Mouse (Mus musculus) midbrain, embryonic 10.5 days (tissue): ENCODE results near the gene Xcr1. TPM values are rescaled to one million over a fixed set of nuclear protein-coding genes. Genes with fewer than 3 reads are reported as not detected.

Source experiments
- DNase-seq: peaks from one replicate; pipeline ENCODE4 v3.0.0-alpha.2; 2017; ENCODE audit warnings: low spot score
- H3K27ac ChIP-seq: fragments of 300-500 bp; sonication (generic); replicated peaks from 2 replicates; pipeline ENCODE4 v1.5.1; 2016; ENCODE audit warnings: mild to moderate bottlenecking
- H3K27me3 ChIP-seq: fragments of 300-500 bp; sonication (generic); 2 replicates; pipeline ENCODE4 v1.6.1; 2016; ENCODE audit warnings: low read depth, mild to moderate bottlenecking; ENCODE audit not compliant: poor library complexity, severe bottlenecking
- H3K36me3 ChIP-seq: fragments of 300-500 bp; sonication (generic); 2 replicates; pipeline ENCODE4 v1.6.1; 2016; ENCODE audit warnings: mild to moderate bottlenecking, moderate library complexity
- H3K4me1 ChIP-seq: fragments of 300-500 bp; sonication (generic); 2 replicates; pipeline ENCODE4 v1.6.1; 2016
- H3K4me3 ChIP-seq: fragments of 300-500 bp; sonication (generic); 2 replicates; pipeline ENCODE4 v1.5.1; 2016; ENCODE audit warnings: mild to moderate bottlenecking, moderate library complexity
- H3K9me3 ChIP-seq: fragments of 300-500 bp; sonication (generic); replicated peaks from 2 replicates; pipeline ENCODE4 v1.6.1; 2016; ENCODE audit warnings: mild to moderate bottlenecking
- WGBS: fragments of 180-500 bp; shearing (Covaris S2); methylation state at CpG from one replicate; pipeline ENCODE4 v1.1.7; 2016; 5-methylcytosine and 5-hydroxymethylcytosine counted together
- polyA plus RNA-seq: library from polyadenylated mRNA; unstranded; fragments of >200 nt; fragmentation: Nextera tagmentation; extraction: Ambion mirVana; gene quantifications from 2 replicates; pipeline ENCODE4 v1.2.1, GENCODE M21; 2016

Gene Xcr1
- 0.02 TPM in 1 of 2 replicates, not detected in the other for polyA plus RNA-seq

DNA sequence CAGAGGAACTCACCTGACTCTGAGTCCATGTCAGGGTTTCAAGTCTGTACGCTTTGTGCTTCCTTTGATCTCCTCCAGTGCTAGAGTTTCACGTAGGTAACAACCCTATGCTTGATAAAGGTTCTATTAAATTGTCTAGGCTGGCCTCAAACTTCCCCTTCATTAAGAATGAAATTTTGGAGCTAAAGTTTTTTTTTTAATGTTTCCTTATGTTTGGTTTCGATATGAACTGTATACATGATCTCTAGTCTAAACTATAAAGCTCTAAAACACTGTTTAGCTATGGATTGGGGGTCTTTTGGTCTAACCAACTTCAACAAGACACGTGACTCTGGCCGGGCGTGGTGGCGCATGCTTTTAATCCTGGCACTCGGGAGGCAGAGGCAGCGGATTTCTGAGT is at the start of gene Xcr1:
Gene Xcr1, minus strand, starts transcription at position 101 of the 400 bp plus-strand sequence.
- Histone ChIP-seq H3K27me3 (no peaks in the 10 kb centered on the region), H3K9me3 (no peaks in the 10 kb centered on the region), H3K27ac (no peak within 1 kb of the TSS), H3K36me3 (no peaks in the 10 kb centered on the region), H3K4me1 (no peaks in the 10 kb centered on the region), H3K4me3 (no peak within 1 kb of the TSS)
- no peak for DNase-seq
- 91% methylated on average over 9 of the region's 9 CpGs for WGBS

DNA sequence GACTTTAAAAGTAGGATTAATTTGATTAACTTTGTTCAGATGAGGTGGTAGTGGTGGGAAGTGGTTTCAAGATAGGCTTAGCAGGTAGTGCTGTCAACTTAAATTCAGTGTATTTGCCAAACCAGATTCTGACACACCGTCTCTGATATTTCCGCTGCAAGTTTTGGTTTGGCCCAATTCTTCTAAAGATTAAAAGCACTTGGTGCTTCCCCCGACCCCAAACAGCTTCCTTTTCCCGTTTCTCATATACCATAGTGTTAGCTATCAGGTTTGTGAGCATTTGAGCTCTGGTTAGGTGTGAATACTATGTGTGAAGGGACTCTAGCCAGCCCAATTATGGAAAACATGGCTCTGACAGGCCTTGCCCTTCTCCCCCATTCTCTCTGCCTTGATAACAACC is 10.2 kb upstream of the Xcr1 start:
- DNase-seq: no peak
- Histone ChIP-seq H3K4me1 (no peaks in the 10 kb centered on the region), H3K4me3 (no peak overlapping the region), H3K9me3 (no peaks in the 10 kb centered on the region), H3K27me3 (no peaks in the 10 kb centered on the region), H3K36me3 (no peaks in the 10 kb centered on the region), H3K27ac (no peak overlapping the region)
- 78% methylated on average over 4 of the region's 4 CpGs for WGBS

DNA sequence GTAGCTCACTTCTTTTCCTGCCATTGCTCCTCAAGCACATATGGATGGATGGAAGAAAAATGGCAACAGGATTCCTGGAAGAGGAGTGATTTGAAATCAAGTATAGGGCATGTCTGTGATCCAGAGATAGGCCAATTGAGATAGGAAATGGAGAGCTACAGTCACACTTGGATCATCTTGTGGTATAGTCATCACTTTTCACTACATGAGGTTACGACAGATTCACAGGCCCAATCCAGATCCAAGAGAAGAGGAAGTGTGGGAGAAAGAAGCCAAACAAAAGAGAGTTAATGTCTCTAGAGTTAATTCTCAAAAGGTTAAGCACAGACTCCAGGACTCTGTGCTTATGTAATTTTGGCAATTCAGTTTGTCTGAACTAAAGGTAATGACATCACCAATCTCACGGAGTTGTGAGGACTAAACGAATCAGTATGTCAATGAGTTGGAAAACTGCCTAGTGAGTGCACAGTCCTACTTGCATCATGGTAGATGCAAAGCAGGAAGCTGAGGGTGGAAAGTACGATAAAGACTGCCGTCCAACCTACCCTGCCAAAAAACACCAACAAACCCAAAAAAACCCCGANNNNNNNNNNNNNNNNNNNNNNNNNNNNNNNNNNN is 7.4 kb upstream of the Xcr1 start:
- 57% methylated on average over 6 of the region's 6 CpGs for WGBS
- no peak for DNase-seq

DNA sequence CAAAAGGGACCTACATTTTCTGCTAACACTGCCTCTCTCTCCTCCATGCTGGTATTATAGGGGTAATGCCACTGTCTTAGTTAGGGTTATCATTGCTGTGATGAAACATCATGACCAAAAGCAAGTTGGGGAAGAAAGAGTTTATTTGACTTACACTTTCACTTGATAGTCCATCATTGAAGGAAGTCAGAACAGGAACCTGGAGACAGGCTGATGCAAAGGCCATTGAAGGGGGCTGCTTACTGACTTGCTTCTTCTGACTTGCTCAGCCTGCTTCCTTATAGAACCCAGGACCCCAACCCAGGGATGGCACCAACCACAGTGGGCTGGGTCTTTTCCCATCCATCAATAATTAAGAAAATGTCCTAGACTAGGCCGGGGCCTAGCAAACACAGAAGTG is 1.8 kb upstream of the Xcr1 start:
- H3K9me3 ChIP-seq: no peaks in the 10 kb centered on the region
- H3K27ac ChIP-seq: no peak overlapping the region
- H3K36me3 ChIP-seq: no peaks in the 10 kb centered on the region
- no peaks in the 10 kb centered on the region for H3K27me3 ChIP-seq
- no peaks in the 10 kb centered on the region for H3K4me1 ChIP-seq
- no peak for DNase-seq
- 86% methylated on average over 1 of the region's 1 CpGs for WGBS
- H3K4me3 ChIP-seq: no peak overlapping the region

More for the DNA sequence above, 7.4 kb upstream of the Xcr1 start:
- Histone ChIP-seq H3K9me3 (no peaks in the 10 kb centered on the region), H3K27ac (no peak overlapping the region), H3K4me3 (no peak overlapping the region), H3K4me1 (no peaks in the 10 kb centered on the region), H3K36me3 (no peaks in the 10 kb centered on the region), H3K27me3 (no peaks in the 10 kb centered on the region)

DNA sequence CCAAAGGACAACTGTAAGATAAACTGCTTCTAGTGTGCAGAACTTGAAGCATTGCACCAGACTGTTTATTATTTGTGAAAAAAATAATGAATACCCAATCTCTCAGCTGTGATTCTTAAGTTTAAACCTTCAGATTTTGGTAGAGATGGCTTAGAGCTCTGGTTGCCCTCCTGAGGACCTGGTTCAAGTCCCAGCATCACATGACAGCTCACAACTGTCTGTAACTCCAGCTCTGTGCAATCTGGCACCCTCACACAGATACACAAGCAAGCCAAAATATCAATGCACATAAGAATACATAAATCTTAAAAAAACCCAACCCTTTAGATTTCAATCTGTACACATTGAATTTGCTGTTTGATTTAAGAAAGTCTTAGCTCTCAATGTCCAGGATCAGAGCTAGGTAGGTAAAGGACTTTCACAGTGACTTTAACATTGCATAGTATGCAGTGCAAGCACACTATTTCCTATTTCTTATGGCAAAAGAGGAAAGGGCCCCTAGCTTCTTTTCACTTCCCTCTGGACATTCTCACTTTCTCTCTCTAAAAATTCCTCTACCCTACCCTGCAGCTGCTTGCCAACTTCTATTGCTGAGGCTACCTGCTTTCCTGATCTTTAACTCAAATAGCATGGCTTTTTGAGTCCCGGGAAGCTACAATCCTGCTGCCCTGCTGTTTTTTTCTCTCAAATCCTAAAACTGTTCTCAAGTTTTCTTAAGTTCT is 1.2 kb upstream of the Xcr1 start:
- no peaks in the 10 kb centered on the region for H3K36me3 ChIP-seq
- 88% methylated on average over 1 of the region's 1 CpGs for WGBS
- no peak overlapping the region for H3K27ac ChIP-seq
- no peak for DNase-seq
- H3K4me3 ChIP-seq: no peak overlapping the region
- no peaks in the 10 kb centered on the region for H3K27me3 ChIP-seq
- H3K9me3 ChIP-seq: no peaks in the 10 kb centered on the region
- no peaks in the 10 kb centered on the region for H3K4me1 ChIP-seq

DNA sequence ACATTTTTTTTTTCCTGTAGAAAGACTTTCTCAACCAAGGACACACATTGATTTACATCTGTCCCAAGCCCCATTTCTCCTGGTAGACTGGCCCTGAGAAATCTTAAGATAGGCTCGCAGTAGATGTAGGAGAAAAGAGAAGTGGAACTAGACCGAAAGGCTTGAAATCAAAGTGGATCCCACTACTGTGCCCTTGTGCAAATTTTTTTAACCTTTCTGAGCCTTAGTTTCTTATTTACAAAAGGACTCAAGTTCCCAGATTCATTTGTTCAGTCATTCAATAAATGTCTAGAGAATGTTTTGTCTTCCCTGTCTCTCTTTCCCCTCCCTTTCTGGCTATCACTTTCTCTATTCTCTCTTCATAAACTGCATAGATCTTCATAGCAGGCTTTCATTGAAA is 5.0 kb downstream of the Xcr1 start:
- 95% methylated on average over 2 of the region's 2 CpGs for WGBS
- no peak for DNase-seq
- Histone ChIP-seq H3K27ac (no peak overlapping the region), H3K9me3 (no peaks in the 10 kb centered on the region), H3K4me1 (peaks cover 4% of the 10 kb centered on the region), H3K36me3 (no peaks in the 10 kb centered on the region), H3K27me3 (no peaks in the 10 kb centered on the region), H3K4me3 (no peak overlapping the region)

DNA sequence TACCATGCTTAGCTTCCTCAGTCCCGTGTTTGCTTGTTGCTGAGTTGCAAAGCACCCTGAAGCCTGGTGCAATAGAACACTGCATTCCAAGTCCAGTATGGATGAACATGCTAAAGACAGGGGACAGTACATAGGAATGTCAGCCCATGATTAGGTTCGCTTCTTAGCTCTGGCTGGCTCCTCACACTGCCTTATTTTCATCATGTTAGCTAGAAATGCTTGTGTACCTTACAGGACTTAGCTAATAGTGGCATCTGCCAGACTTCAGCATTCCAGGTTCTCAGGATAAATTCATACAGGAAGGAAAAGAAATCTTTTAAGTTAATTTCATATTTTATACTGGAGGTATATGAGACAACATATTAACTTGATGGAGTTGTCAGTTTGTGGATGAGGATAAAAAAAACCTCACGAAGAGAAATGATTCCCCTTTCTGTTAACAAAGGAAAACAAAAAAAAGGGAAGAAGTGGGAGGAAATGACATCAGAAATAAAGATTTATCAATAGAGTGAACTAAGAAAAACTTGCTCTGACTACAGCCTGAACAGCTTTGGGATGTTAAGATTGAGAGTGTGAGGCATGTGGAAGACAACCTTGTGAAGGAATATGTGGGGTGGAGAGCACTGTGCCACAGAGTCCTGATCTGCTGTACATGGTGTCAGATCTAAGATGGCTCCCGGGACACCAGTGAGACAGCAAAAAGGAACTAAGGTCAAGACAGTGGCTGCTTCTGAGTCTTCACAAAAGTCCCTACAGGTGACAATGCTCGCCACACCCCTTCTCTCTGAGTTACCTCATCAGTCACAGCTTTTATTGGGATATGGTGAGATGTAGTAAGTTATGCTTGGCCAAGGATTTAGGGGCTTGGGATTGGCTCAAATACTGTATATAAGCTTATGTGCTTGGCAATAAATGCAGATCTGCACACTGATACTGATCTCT is 9.1 kb downstream of the Xcr1 start:
- Histone ChIP-seq H3K36me3 (no peaks in the 10 kb centered on the region), H3K27me3 (no peaks in the 10 kb centered on the region), H3K9me3 (no peaks in the 10 kb centered on the region), H3K27ac (peak overlapping the region; percentile 78), H3K4me1 (peaks cover 21% of the 10 kb centered on the region), H3K4me3 (peak overlapping the region; percentile 72)
- WGBS: 64% methylated on average over 5 of the region's 5 CpGs
- peak; percentile 15 for DNase-seq

DNA sequence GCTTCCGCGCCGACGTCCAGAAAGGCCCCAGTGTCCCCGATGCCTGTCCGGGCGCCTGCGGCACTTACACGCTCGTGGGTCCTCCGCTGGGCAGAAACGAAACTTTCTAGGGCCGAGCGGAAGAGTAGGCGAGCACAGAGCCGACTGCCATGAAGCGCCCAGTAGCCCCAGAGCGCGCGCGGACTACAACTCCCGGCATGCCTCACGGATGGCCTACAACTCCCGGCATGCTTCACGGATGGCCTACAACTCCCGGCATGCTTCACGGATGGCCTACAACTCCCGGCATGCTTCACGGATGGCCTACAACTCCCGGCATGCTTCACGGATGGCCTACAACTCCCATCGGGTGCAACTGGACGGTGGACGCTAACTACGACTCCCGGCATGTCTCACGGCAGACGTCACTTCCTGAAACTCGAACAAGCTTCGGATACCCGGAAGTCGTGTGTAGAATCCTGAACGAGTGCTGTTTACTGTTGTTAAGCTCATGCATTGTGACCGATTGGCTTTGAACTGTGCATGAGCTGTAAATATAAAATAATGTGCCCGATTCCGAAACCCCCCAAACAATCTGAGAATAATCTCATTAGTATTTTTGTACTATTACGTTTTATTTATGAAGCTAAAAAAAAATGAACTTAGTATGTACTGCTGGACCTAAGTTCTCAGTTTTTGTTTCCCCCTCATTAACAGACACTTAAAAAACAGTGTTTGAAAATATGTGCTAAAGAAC is 9.9 kb downstream of the Xcr1 start, which contains the start of gene Fyco1:
Gene Fyco1, minus strand, starts transcription at position 187 of the 736 bp plus-strand sequence.
- H3K4me1 ChIP-seq: peaks cover 21% of the 10 kb centered on the region
- under 1% methylated on average over 47 of the region's 47 CpGs for WGBS

DNA sequence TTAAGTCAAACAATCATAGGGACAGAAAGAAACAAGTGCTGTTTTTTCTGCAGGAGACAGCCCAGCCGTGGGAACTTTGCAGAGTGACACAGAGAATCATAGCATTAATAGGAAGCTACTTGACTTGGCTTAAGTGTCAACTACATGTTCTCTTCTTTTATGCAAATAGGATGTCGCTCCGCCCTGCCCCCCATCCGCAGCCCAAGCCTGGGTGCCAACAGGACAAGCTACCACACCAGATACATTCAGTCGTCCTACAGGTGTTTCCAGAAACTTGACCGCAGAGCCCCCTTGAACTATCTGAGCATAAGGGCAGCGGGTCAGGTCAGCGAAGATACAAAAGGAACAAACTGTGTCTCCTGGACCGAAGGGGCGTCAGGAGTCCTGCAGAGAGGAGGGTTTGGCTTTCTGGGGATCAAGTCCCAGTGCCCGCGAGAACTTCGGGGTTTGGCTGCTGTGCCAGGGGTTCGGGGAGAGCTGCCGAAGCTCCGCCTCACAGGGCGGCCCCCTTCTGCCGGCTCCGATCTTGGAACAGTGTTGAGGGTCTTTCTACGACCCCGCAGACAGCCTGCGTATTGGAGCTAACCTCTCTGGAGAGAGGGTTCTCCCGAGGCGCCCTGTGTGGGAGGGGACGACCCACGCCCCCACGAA is 10.6 kb downstream of the Xcr1 start:
- Histone ChIP-seq H3K36me3 (no peaks in the 10 kb centered on the region), H3K9me3 (no peaks in the 10 kb centered on the region), H3K4me1 (peaks cover 21% of the 10 kb centered on the region), H3K4me3 (peak overlapping the region; percentile 72), H3K27ac (peak overlapping the region; percentile 90), H3K27me3 (no peaks in the 10 kb centered on the region)
- WGBS: under 1% methylated on average over 27 of the region's 27 CpGs
- no peak for DNase-seq

More for the DNA sequence above, 9.9 kb downstream of the Xcr1 start, which contains the start of gene Fyco1:
- DNase-seq: peak; percentile 90
- Histone ChIP-seq H3K9me3 (no peaks in the 10 kb centered on the region), H3K36me3 (no peaks in the 10 kb centered on the region), H3K27ac (peak within 1 kb of the TSS; percentile 90), H3K27me3 (no peaks in the 10 kb centered on the region), H3K4me3 (peak within 1 kb of the TSS; percentile 72)

DNA sequence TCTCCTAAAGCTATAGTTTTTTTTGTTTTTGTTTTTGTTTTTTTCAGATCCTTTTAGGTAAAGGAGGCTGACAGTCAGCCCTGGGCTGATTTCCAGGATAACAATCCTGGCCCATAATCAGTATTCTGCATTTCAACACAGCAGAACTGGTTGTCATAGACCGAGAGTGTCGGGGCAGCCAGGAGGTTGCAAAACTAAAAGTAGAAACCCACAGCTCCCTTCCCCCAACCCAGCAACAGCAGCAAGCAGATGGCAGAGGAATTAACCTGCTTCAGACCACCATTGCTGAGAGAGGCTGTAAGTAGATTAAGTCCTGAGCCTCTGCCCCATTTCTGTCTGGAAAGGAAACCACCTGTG is 11.1 kb downstream of the Xcr1 start:
- Histone ChIP-seq H3K36me3 (no peaks in the 10 kb centered on the region), H3K27ac (peak overlapping the region; percentile 90; the same call in 1 of the 2 replicates), H3K4me1 (peaks cover 21% of the 10 kb centered on the region), H3K27me3 (no peaks in the 10 kb centered on the region), H3K4me3 (peak overlapping the region; percentile 72), H3K9me3 (no peaks in the 10 kb centered on the region)
- WGBS: 14% methylated on average over 2 of the region's 2 CpGs
- DNase-seq: no peak

DNA sequence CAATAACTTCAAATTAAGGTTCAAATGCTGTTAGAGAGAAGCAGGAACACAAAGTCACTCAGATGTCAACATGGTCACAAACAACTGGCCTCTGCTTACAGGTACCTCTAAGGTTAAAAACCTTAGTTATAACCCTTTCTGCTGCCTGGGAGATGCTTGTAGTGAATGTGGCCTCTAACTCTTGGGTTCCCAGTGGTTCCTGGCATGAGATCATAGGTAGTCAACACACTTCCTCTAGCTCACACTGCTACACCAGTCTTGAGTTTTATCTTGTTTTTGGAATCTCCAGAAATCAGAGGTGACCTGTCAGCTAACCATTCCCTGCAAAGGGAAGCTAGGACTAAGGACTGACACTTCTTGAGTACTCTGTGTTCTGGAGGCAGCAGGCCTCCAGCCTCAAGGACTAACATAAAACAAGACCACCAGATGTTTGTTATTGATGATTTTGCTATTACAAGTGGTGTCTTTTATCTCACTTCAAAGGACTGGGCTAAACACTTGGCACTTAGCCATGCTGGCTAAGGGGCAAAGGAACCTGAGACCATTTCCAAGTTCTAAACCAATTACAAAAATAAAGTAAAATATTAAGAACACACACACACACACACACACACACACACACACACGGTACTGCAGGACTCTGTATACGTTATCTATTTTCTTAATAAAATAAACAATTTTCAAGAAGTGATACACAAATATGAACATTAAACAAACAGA is 11.7 kb downstream of the Xcr1 start:
- no peaks in the 10 kb centered on the region for H3K36me3 ChIP-seq
- no peak overlapping the region for H3K27ac ChIP-seq
- 69% methylated on average over 2 of the region's 2 CpGs for WGBS
- H3K27me3 ChIP-seq: no peaks in the 10 kb centered on the region
- H3K4me3 ChIP-seq: peak overlapping the region; percentile 72
- no peaks in the 10 kb centered on the region for H3K9me3 ChIP-seq
- H3K4me1 ChIP-seq: peaks cover 21% of the 10 kb centered on the region
- DNase-seq: no peak
